Mouse (Mus musculus) G1E (cell line): ENCODE measurements around the gene Cdk17. TPM values are rescaled to one million over a fixed set of nuclear protein-coding genes. Genes with fewer than 3 reads are reported as not detected.

ENCODE experiments used
- ATAC-seq: 2 replicates; pipeline ENCODE4 v1.8.0; 2016; ENCODE audit warnings: mild to moderate bottlenecking; ENCODE audit not compliant: insufficient number of reproducible peaks, poor library complexity, low FRiP score, severe bottlenecking; ENCODE audit errors: extremely low read depth
- DNase-seq: peaks from one replicate; pipeline ENCODE4 v3.0.0; 2012; ENCODE audit warnings: low spot score
- H3K27me3 ChIP-seq: 2 replicates; pipeline ENCODE4 v1.6.1; 2012; ENCODE audit warnings: mild to moderate bottlenecking, low read length, inconsistent platforms; ENCODE audit not compliant: insufficient read depth
- H3K36me3 ChIP-seq: replicated peaks from 2 replicates; pipeline ENCODE3; 2012; ENCODE audit warnings: mild to moderate bottlenecking, inconsistent platforms
- H3K4me1 ChIP-seq: 2 replicates; pipeline ENCODE4 v1.6.1; 2012; ENCODE audit warnings: low read depth, low read length, inconsistent platforms, mixed read lengths; ENCODE audit not compliant: insufficient read depth
- H3K4me3 ChIP-seq: 2 replicates; pipeline ENCODE4 v1.5.1; 2012; ENCODE audit warnings: low read depth, mild to moderate bottlenecking, inconsistent platforms, low read length, moderate library complexity, mixed read lengths
- H3K9me3 ChIP-seq: replicated peaks from 2 replicates; pipeline ENCODE4 v1.6.1; 2012; ENCODE audit warnings: inconsistent platforms
- CTCF ChIP-seq: IDR thresholded peaks from 2 replicates; pipeline ENCODE4 v1.5.1; 2012; ENCODE audit warnings: low read depth, low read length, inconsistent platforms, mixed read lengths
- GATA1 ChIP-seq: IDR thresholded peaks from 2 replicates; pipeline ENCODE4 v1.6.1; 2012; ENCODE audit warnings: borderline replicate concordance, low read length, inconsistent platforms, mixed read lengths
- GATA2 ChIP-seq: IDR thresholded peaks from 2 replicates; pipeline ENCODE4 v1.6.1; 2012; ENCODE audit warnings: low read depth, low read length, inconsistent platforms, borderline replicate concordance
- POLR2AphosphoS5 ChIP-seq: IDR thresholded peaks from 2 replicates; pipeline ENCODE4 v1.6.1; 2012; ENCODE audit warnings: low read depth, low read length, inconsistent platforms; ENCODE audit not compliant: insufficient replicate concordance
- TAL1 ChIP-seq: conservative IDR thresholded peaks from 2 replicates; pipeline ENCODE4 v1.6.1; 2012; ENCODE audit warnings: low read depth, low read length, inconsistent platforms, mixed read lengths
- polyA plus RNA-seq: library from polyadenylated mRNA; stranded (reverse); fragments of >175 nt; gene quantifications from 2 replicates; pipeline ENCODE4 v1.2.3, GENCODE M21; 2012
- total RNA-seq, 2 experiments: library from RNA; stranded (forward) in 1 of 2; stranded (reverse) in 1 of 2; fragments of 200-1000 nt in 1 of 2; fragments of >200 nt in 1 of 2; fragmentation: Nextera tagmentation in 1 of 2; gene quantifications; 2 replicates each; pipeline ENCODE4 v1.2.3; 2014 to 2017

The Cdk17 gene
- total and polyA plus RNA-seq, 3 experiments, result 6.5 to 123 (median 95.6) TPM

- no peaks in the 10 kb centered on the region for H3K27me3 ChIP-seq
- ATAC-seq (0 out of 2 replicates have a peak, but pooled peaks have one; percentile 18), DNase-seq (no peak)
- H3K4me3 ChIP-seq, result peak overlapping the region; percentile 63; the same call in 1 of the 2 replicates
- TF ChIP-seq GATA1, result no peak
- no peak for TF ChIP-seq POLR2AphosphoS5
- TF ChIP-seq CTCF, result no peak
- TF ChIP-seq TAL1, result no peak
- TF ChIP-seq GATA2, result no peak
- H3K4me1 ChIP-seq, result peaks cover 52% of the 10 kb centered on the region
- peaks cover 9% of the 10 kb centered on the region for H3K36me3 ChIP-seq
- no peaks in the 10 kb centered on the region for H3K9me3 ChIP-seq
Measured at GRCm38 (mm10) chr10:93165416-93166381, 5.0 kb downstream of the Cdk17 start.

DNA sequence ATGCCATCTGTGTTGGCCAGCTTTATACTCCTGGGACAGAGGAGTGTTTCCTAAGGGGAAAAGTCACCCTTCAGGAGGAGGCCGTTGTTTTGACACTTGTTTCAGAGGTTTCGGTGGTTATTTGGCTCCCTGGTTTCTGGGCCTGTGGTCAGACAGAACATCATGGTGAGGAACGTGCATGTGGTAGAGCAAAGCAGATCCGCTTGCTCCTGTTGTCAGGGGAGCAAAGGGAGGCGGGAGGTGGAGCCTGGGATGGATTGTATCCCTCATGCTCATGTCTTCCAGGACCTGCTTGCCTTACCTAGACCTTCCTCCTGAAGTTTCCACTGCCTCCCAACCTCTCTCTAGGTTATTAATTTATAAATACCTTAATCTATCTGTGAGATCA, 5.7 kb downstream of the Cdk17 start:
- no peak for TF ChIP-seq GATA2
- no peak for TF ChIP-seq POLR2AphosphoS5
- TF ChIP-seq TAL1, result no peak
- no peak for TF ChIP-seq CTCF
- TF ChIP-seq GATA1, result no peak
- ATAC-seq (peak; percentile 29; the same call in 1 of the 2 replicates), DNase-seq (peak; percentile 18)
- Histone ChIP-seq H3K27me3 (no peaks in the 10 kb centered on the region), H3K36me3 (peaks cover 12% of the 10 kb centered on the region), H3K9me3 (no peaks in the 10 kb centered on the region), H3K4me1 (peaks cover 58% of the 10 kb centered on the region), H3K4me3 (peak overlapping the region; percentile 63; the same call in 1 of the 2 replicates)

DNA sequence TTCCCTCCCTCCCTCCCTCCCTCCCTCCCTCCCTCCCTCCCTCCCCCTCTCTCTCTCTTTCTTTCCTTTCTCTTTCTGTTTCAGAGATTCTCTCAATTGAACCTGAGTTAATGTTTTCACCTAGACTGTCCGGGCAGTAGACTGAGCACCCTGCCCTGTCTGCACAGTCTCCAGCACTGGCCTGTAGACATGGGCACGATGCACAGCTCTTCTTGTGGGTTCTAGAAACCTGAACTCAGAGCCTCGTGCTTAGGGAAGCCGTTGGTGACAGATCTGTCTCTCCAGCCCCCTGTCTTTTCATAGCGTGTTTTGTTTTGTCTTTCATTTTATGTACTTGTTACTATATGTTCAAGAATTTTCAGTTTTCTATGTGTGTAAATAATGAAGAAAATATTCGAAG, 6.6 kb downstream of the Cdk17 start:
- Histone ChIP-seq H3K9me3 (no peaks in the 10 kb centered on the region), H3K4me1 (peaks cover 61% of the 10 kb centered on the region), H3K4me3 (peak overlapping the region; percentile 65; the same call in 1 of the 2 replicates), H3K27me3 (no peaks in the 10 kb centered on the region), H3K36me3 (peaks cover 16% of the 10 kb centered on the region)
- DNase-seq (no peak), ATAC-seq (no peak)
- no peak for TF ChIP-seq TAL1

DNA sequence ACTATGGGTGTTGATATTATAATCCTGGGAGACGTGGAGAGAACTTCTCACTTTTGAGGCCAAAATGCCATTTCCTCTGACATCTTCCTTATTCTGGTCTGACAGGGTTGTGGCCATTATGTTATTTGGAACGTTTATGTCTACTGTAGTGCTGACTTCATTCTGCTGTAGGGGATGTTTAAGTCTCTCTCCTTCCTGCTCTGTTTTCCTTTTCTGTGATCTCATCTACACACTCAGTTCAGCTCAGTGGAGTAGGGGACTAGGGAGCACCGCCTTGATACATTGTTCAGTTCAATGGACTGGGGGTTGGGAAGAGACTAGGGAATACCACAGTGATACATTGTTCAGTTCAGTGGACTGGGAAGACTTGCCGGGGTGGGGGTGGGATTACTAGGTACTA, 7.4 kb downstream of the Cdk17 start:
- Histone ChIP-seq H3K4me1 (peaks cover 60% of the 10 kb centered on the region), H3K4me3 (no peak overlapping the region; the same call in 1 of the 2 replicates)

GRCm38 (mm10) chr10:93171182-93171855, 10.6 kb downstream of the Cdk17 start:
- TF ChIP-seq GATA2, result no peak
- TF ChIP-seq CTCF, result no peak
- Histone ChIP-seq H3K4me3 (no peak overlapping the region), H3K27me3 (no peaks in the 10 kb centered on the region), H3K9me3 (peaks cover 2% of the 10 kb centered on the region; the same call in 1 of the 2 replicates), H3K4me1 (peaks cover 64% of the 10 kb centered on the region), H3K36me3 (peaks cover 39% of the 10 kb centered on the region)
- DNase-seq (no peak), ATAC-seq (peak; percentile 29; the same call in 1 of the 2 replicates)

More for the DNA sequence above, 7.4 kb downstream of the Cdk17 start:
- Histone ChIP-seq H3K9me3 (peaks cover 2% of the 10 kb centered on the region; the same call in 1 of the 2 replicates), H3K36me3 (peaks cover 22% of the 10 kb centered on the region), H3K27me3 (no peaks in the 10 kb centered on the region)
- DNase-seq (no peak), ATAC-seq (no peak)
- no peak for TF ChIP-seq GATA1

GRCm38 (mm10) chr10:93177471-93177870, 16.8 kb downstream of the Cdk17 start:
- ATAC-seq, result no peak
- H3K9me3 ChIP-seq, result peaks cover 2% of the 10 kb centered on the region; the same call in 1 of the 2 replicates
- no peak for TF ChIP-seq CTCF
- no peak for TF ChIP-seq POLR2AphosphoS5
- no peak for TF ChIP-seq TAL1
- no peak for TF ChIP-seq GATA1
- TF ChIP-seq GATA2, result no peak
- H3K27me3 ChIP-seq, result no peaks in the 10 kb centered on the region
- H3K4me1 ChIP-seq, result peaks cover 76% of the 10 kb centered on the region
- DNase-seq, result no peak
- H3K4me3 ChIP-seq, result no peak overlapping the region; the same call in 1 of the 2 replicates
- peaks cover 50% of the 10 kb centered on the region for H3K36me3 ChIP-seq
